In genomic region chr7:118824451-118824850, GRCm38 (mm10) we compare ENCODE assay signal across 24 mouse cellular contexts. TPM values are rescaled to one million over a fixed set of nuclear protein-coding genes. Genes with fewer than 3 reads are reported as not detected.
DNase-seq lines count a peak whose midpoint lies in the region; ATAC-seq lines count a peak whose summit lies in the region.
"Had no signal": no experiment of that assay in that cellular context is flagged by ENCODE, and none has a peak within 500 bp of the region (broad histone marks: within the 10 kb centered on the region; RNA-seq: fewer than 3 reads in every experiment).

No protein-coding gene starts in this region.

- 44% methylated on average over 7 of the region's 7 CpGs for WGBS in kidney, embryonic 14.5 days
- 48% methylated on average over 7 of the region's 7 CpGs for WGBS in midbrain, embryonic 12.5 days
- 60% methylated on average over 7 of the region's 7 CpGs for WGBS in midbrain, embryonic 11.5 days
- 59% methylated on average over 7 of the region's 7 CpGs for WGBS in embryonic facial prominence, embryonic 10.5 days
- 59% methylated on average over 7 of the region's 7 CpGs for WGBS in neural tube, embryonic 15.5 days
- 76% methylated on average over 7 of the region's 7 CpGs for WGBS in liver, embryonic 11.5 days

- H3K36me3 ChIP-seq in kidney, embryonic 14.5 days (ENCODE audit: control insufficient read depth, insufficient read depth, low read length), result peaks cover 12% of the 10 kb centered on the region; the same call in 1 of the 2 replicates
- H3K36me3 ChIP-seq in midbrain, embryonic 12.5 days, result peaks cover 20% of the 10 kb centered on the region
- no peaks in the 10 kb centered on the region for H3K36me3 ChIP-seq in midbrain, embryonic 11.5 days (ENCODE audit: control insufficient read depth, insufficient read depth, low read length)
- peaks cover 25% of the 10 kb centered on the region for H3K36me3 ChIP-seq in embryonic facial prominence, embryonic 10.5 days (replicated peaks)
- peaks cover 50% of the 10 kb centered on the region for H3K36me3 ChIP-seq in neural tube, embryonic 15.5 days
- H3K36me3 ChIP-seq in liver, embryonic 11.5 days (ENCODE audit: control insufficient read depth, insufficient read depth, low read length), result peaks cover 4% of the 10 kb centered on the region; the same call in 1 of the 2 replicates

- peak overlapping the region; percentile 75 for H3K27ac ChIP-seq in kidney, embryonic 14.5 days (ENCODE audit: low read depth, low read length)
- H3K27ac ChIP-seq in midbrain, embryonic 12.5 days (replicated peaks), result 0 out of 2 replicates have a peak overlapping the region, but pooled peaks have one; percentile 20
- H3K27ac ChIP-seq in midbrain, embryonic 11.5 days (ENCODE audit: low read depth, low read length), result no peak overlapping the region
- 0 out of 2 replicates have a peak overlapping the region, but pooled peaks have one; percentile 35 for H3K27ac ChIP-seq in embryonic facial prominence, embryonic 10.5 days (replicated peaks)
- H3K27ac ChIP-seq in neural tube, embryonic 15.5 days (replicated peaks), result no peak overlapping the region
- no peak overlapping the region for H3K27ac ChIP-seq in liver, embryonic 11.5 days (ENCODE audit: low read depth, low read length)
- H3K27ac ChIP-seq: limb, embryonic 15.5 days; liver, embryonic 15.5 days; lung, embryonic 15.5 days; neural tube, embryonic 12.5 days had no signal

- ATAC-seq in kidney, embryonic 14.5 days (ENCODE audit: low FRiP score, low TSS enrichment), result 0 out of 2 replicates have a peak, but pooled peaks have one; percentile 11
- no peak for ATAC-seq in midbrain, embryonic 12.5 days (ENCODE audit: low FRiP score, low read depth)
- no peak for ATAC-seq in midbrain, embryonic 11.5 days (ENCODE audit: low FRiP score)
- ATAC-seq in neural tube, embryonic 15.5 days (ENCODE audit: low FRiP score), result no peak
- no peak for ATAC-seq in liver, embryonic 11.5 days (replicated peaks; ENCODE audit: low FRiP score)
- ATAC-seq: activated CD4-positive, CD25-positive, alpha-beta regulatory T cell, adult 4 months; forebrain, embryonic 14.5 days; hindbrain, embryonic 16.5 days; intestine, embryonic 16.5 days; Patski had no signal

- no peak overlapping the region for H3K9ac ChIP-seq in kidney, embryonic 14.5 days (ENCODE audit: low read depth, low read length)
- no peak overlapping the region for H3K9ac ChIP-seq in midbrain, embryonic 12.5 days (replicated peaks)
- H3K9ac ChIP-seq in midbrain, embryonic 11.5 days (ENCODE audit: low read length), result no peak overlapping the region
- H3K9ac ChIP-seq in neural tube, embryonic 15.5 days (replicated peaks), result no peak overlapping the region
- H3K9ac ChIP-seq in liver, embryonic 11.5 days (ENCODE audit: low read depth, low read length), result no peak overlapping the region
- H3K9ac ChIP-seq: limb, embryonic 15.5 days; liver, embryonic 15.5 days; lung, embryonic 15.5 days; neural tube, embryonic 12.5 days had no signal

- no peak overlapping the region for H3K4me2 ChIP-seq in kidney, embryonic 14.5 days (replicated peaks; ENCODE audit: low read depth, low read length)
- no peak overlapping the region for H3K4me2 ChIP-seq in midbrain, embryonic 12.5 days (replicated peaks)
- H3K4me2 ChIP-seq in midbrain, embryonic 11.5 days, result no peak overlapping the region
- no peak overlapping the region for H3K4me2 ChIP-seq in neural tube, embryonic 15.5 days
- no peak overlapping the region for H3K4me2 ChIP-seq in liver, embryonic 11.5 days
- H3K4me2 ChIP-seq: limb, embryonic 15.5 days; liver, embryonic 15.5 days; lung, embryonic 15.5 days; neural tube, embryonic 12.5 days had no signal

- no peaks in the 10 kb centered on the region for H3K4me1 ChIP-seq in kidney, embryonic 14.5 days (ENCODE audit: control insufficient read depth, insufficient read depth, low read length)
- peaks cover 19% of the 10 kb centered on the region for H3K4me1 ChIP-seq in midbrain, embryonic 12.5 days
- peaks cover 13% of the 10 kb centered on the region for H3K4me1 ChIP-seq in midbrain, embryonic 11.5 days (ENCODE audit: control insufficient read depth, insufficient read depth, low read length)
- H3K4me1 ChIP-seq in embryonic facial prominence, embryonic 10.5 days, result peaks cover 19% of the 10 kb centered on the region
- no peaks in the 10 kb centered on the region for H3K4me1 ChIP-seq in neural tube, embryonic 15.5 days
- H3K4me1 ChIP-seq in liver, embryonic 11.5 days (replicated peaks; ENCODE audit: control insufficient read depth, insufficient read depth, low read length), result no peaks in the 10 kb centered on the region
- H3K4me1 ChIP-seq: liver, embryonic 15.5 days; lung, embryonic 15.5 days had no signal

- DNase-seq in kidney, adult 9 months, result no peak
- no peak for DNase-seq in midbrain, embryonic 11.5 days (ENCODE audit: low spot score, missing footprints)
- DNase-seq in embryonic facial prominence, embryonic 10.5 days (ENCODE audit: low spot score), result peak; percentile 20
- DNase-seq in liver, embryonic 11.5 days (ENCODE audit: low spot score), result no peak
- DNase-seq: adrenal gland, adult 8-10 months; cerebellum, postnatal 14 days; gastrocnemius, postnatal 36 days; kidney, postnatal 14 days; layer of hippocampus, postnatal 36 days; lung, postnatal 36 days had no signal

- no peak overlapping the region for H3K4me3 ChIP-seq in kidney, embryonic 14.5 days (ENCODE audit: low read length)
- H3K4me3 ChIP-seq in midbrain, embryonic 12.5 days, result no peak overlapping the region
- no peak overlapping the region for H3K4me3 ChIP-seq in midbrain, embryonic 11.5 days (ENCODE audit: low read depth, low read length)
- H3K4me3 ChIP-seq in embryonic facial prominence, embryonic 10.5 days, result no peak overlapping the region
- no peak overlapping the region for H3K4me3 ChIP-seq in neural tube, embryonic 15.5 days (replicated peaks)
- no peak overlapping the region for H3K4me3 ChIP-seq in liver, embryonic 11.5 days (ENCODE audit: low read depth, low read length)
- H3K4me3 ChIP-seq: limb, embryonic 15.5 days; liver, embryonic 15.5 days; lung, embryonic 15.5 days; megakaryocyte, embryonic 14.5 days; neural tube, embryonic 12.5 days had no signal

- no peaks in the 10 kb centered on the region for H3K27me3 ChIP-seq in kidney, embryonic 14.5 days (ENCODE audit: control insufficient read depth, insufficient read depth, low read length)
- H3K27me3 ChIP-seq in midbrain, embryonic 12.5 days, result no peaks in the 10 kb centered on the region
- no peaks in the 10 kb centered on the region for H3K27me3 ChIP-seq in midbrain, embryonic 11.5 days (ENCODE audit: control insufficient read depth, insufficient read depth, low read length)
- H3K27me3 ChIP-seq in embryonic facial prominence, embryonic 10.5 days (replicated peaks; ENCODE audit: low read depth, poor library complexity, severe bottlenecking), result no peaks in the 10 kb centered on the region
- H3K27me3 ChIP-seq in neural tube, embryonic 15.5 days (replicated peaks), result no peaks in the 10 kb centered on the region
- H3K27me3 ChIP-seq in liver, embryonic 11.5 days (replicated peaks; ENCODE audit: control insufficient read depth, insufficient read depth, low read length), result no peaks in the 10 kb centered on the region
- H3K27me3 ChIP-seq: limb, embryonic 15.5 days; liver, embryonic 15.5 days; lung, embryonic 15.5 days; megakaryocyte, embryonic 14.5 days; neural tube, embryonic 12.5 days; Patski had no signal

- no peaks in the 10 kb centered on the region for H3K9me3 ChIP-seq in kidney, embryonic 14.5 days (ENCODE audit: control insufficient read depth, low read length)
- no peaks in the 10 kb centered on the region for H3K9me3 ChIP-seq in midbrain, embryonic 12.5 days
- H3K9me3 ChIP-seq in midbrain, embryonic 11.5 days (ENCODE audit: control insufficient read depth, low read length), result no peaks in the 10 kb centered on the region
- H3K9me3 ChIP-seq in embryonic facial prominence, embryonic 10.5 days, result no peaks in the 10 kb centered on the region
- no peaks in the 10 kb centered on the region for H3K9me3 ChIP-seq in neural tube, embryonic 15.5 days (replicated peaks)
- H3K9me3 ChIP-seq in liver, embryonic 11.5 days (ENCODE audit: control insufficient read depth, low read length), result no peaks in the 10 kb centered on the region
- H3K9me3 ChIP-seq: G1E; limb, embryonic 15.5 days; liver, embryonic 15.5 days; lung, embryonic 15.5 days; megakaryocyte, embryonic 14.5 days; neural tube, embryonic 12.5 days had no signal

RNA-seq across cellular contexts. Expression of gene Iqck, which starts 31.1 kb away (rescaled TPM):
- 3.0 and 4.2 TPM in 2 replicates for polyA plus RNA-seq in kidney, embryonic 14.5 days (2014; fragmentation: Nextera tagmentation; extraction: Ambion mirVana)
- polyA plus RNA-seq in midbrain, embryonic 12.5 days (2016; fragmentation: Nextera tagmentation; extraction: Ambion mirVana), result 2.7 and 3.5 TPM in 2 replicates
- 3.1 and 3.2 TPM in 2 replicates for polyA plus RNA-seq in midbrain, embryonic 11.5 days (2014; fragmentation: Nextera tagmentation; extraction: Ambion mirVana)
- 2.7 and 3.1 TPM in 2 replicates for polyA plus RNA-seq in embryonic facial prominence, embryonic 10.5 days (2016; fragmentation: Nextera tagmentation; extraction: Ambion mirVana)
- 3.5 and 4.4 TPM in 2 replicates for polyA plus RNA-seq in neural tube, embryonic 15.5 days (2015; fragmentation: Nextera tagmentation; extraction: Ambion mirVana)
- 1.2 and 1.6 TPM in 2 replicates for polyA plus RNA-seq in liver, embryonic 11.5 days (2014; fragmentation: Nextera tagmentation; extraction: Ambion mirVana)

RNA-seq across cellular contexts. Expression of gene Knop1, which starts 31.6 kb away (rescaled TPM):
- 144 and 171 TPM in 2 replicates for polyA plus RNA-seq in kidney, embryonic 14.5 days (2014; fragmentation: Nextera tagmentation; extraction: Ambion mirVana)
- 110 and 115 TPM in 2 replicates for polyA plus RNA-seq in midbrain, embryonic 12.5 days (2016; fragmentation: Nextera tagmentation; extraction: Ambion mirVana)
- polyA plus RNA-seq in midbrain, embryonic 11.5 days (2014; fragmentation: Nextera tagmentation; extraction: Ambion mirVana), result 109 and 118 TPM in 2 replicates
- polyA plus RNA-seq in embryonic facial prominence, embryonic 10.5 days (2016; fragmentation: Nextera tagmentation; extraction: Ambion mirVana), result 161 and 162 TPM in 2 replicates
- 65.8 and 71.6 TPM in 2 replicates for polyA plus RNA-seq in neural tube, embryonic 15.5 days (2015; fragmentation: Nextera tagmentation; extraction: Ambion mirVana)
- polyA plus RNA-seq in liver, embryonic 11.5 days (2014; fragmentation: Nextera tagmentation; extraction: Ambion mirVana), result 95.9 and 112 TPM in 2 replicates

Comparison
In these comparisons a context has a peak if more than half of its experiments do, and no peak if none do; other contexts are left out.
1. H3K27ac ChIP-seq: peak in kidney, embryonic 14.5 days (single experiment), midbrain, embryonic 12.5 days (single experiment) and embryonic facial prominence, embryonic 10.5 days (single experiment); none in midbrain, embryonic 11.5 days (single experiment), neural tube, embryonic 15.5 days (single experiment) and liver, embryonic 11.5 days (single experiment).